Mouse (Mus musculus): ENCODE measurements around the gene Ror1.

Gene Ror1

GRCm38 (mm10) chr4:100165790-100166189, 70.2 kb downstream of the Ror1 start:
- no peak for DNase-seq

- DNase-seq, result no peak
Observed at GRCm38 (mm10) chr4:100166871-100167270, 71.3 kb downstream of the Ror1 start.

GRCm38 (mm10) chr4:100169683-100170082, 74.1 kb downstream of the Ror1 start:
- no peak for DNase-seq

- DNase-seq, result no peak
Observed at GRCm38 (mm10) chr4:100170161-100170650, 74.6 kb downstream of the Ror1 start.

- no peak for DNase-seq
Observed at GRCm38 (mm10) chr4:100170743-100171142, 75.2 kb downstream of the Ror1 start.

GRCm38 (mm10) chr4:100171483-100171898, 75.9 kb downstream of the Ror1 start:
- DNase-seq, result no peak

GRCm38 (mm10) chr4:100175594-100175993, 80.0 kb downstream of the Ror1 start:
- no peak for DNase-seq

- DNase-seq, result no peak
Observed at GRCm38 (mm10) chr4:100178316-100178715, 82.7 kb downstream of the Ror1 start.

- peak; percentile 24 for DNase-seq
Observed at GRCm38 (mm10) chr4:100181676-100182075, 86.1 kb downstream of the Ror1 start.

- no peak for DNase-seq
Observed at GRCm38 (mm10) chr4:100186781-100187180, 91.2 kb downstream of the Ror1 start.

- DNase-seq, result peak; percentile 22
Observed at GRCm38 (mm10) chr4:100187563-100188200, 92.1 kb downstream of the Ror1 start.

GRCm38 (mm10) chr4:100188201-100188699, 92.7 kb downstream of the Ror1 start:
- DNase-seq, result peak; percentile 48

GRCm38 (mm10) chr4:100191483-100191882, 95.9 kb downstream of the Ror1 start:
- DNase-seq, result no peak

- DNase-seq, result no peak
Observed at GRCm38 (mm10) chr4:100194136-100194535, 98.5 kb downstream of the Ror1 start.

- DNase-seq, result no peak
Observed at GRCm38 (mm10) chr4:100196255-100196793, 100.7 kb downstream of the Ror1 start.

GRCm38 (mm10) chr4:100198275-100198674, 102.7 kb downstream of the Ror1 start:
- no peak for DNase-seq

GRCm38 (mm10) chr4:100201322-100201721, 105.7 kb downstream of the Ror1 start:
- DNase-seq, result no peak

- DNase-seq, result no peak
Observed at GRCm38 (mm10) chr4:100203066-100203465, 107.5 kb downstream of the Ror1 start.

GRCm38 (mm10) chr4:100203688-100204087, 108.1 kb downstream of the Ror1 start:
- DNase-seq, result no peak

GRCm38 (mm10) chr4:100204381-100204780, 108.8 kb downstream of the Ror1 start:
- no peak for DNase-seq

- no peak for DNase-seq
Observed at GRCm38 (mm10) chr4:100208081-100208480, 112.5 kb downstream of the Ror1 start.

GRCm38 (mm10) chr4:100209106-100209505, 113.5 kb downstream of the Ror1 start:
- DNase-seq, result no peak

GRCm38 (mm10) chr4:100211331-100211730, 115.7 kb downstream of the Ror1 start:
- DNase-seq, result no peak

All from kidney, adult 18-20 months (tissue).